Mouse (Mus musculus): ENCODE data around the gene Mustn1. TPM values are rescaled to one million over a fixed set of nuclear protein-coding genes. Genes with fewer than 3 reads are reported as not detected.

The Mustn1 gene
- polyA plus RNA-seq, 2 experiments from 2014 or later, result 0.26 to 1.0 TPM

Other genes with a start within 250 kb of the Mustn1 start
- gene Rft1, start 224.8 kb upstream of the Mustn1 start, polyA plus RNA-seq (2017; shearing (Covaris generic)), result 10 to 100 TPM; 12.8 to 20.0 TPM
- gene Sfmbt1, start 164.4 kb upstream of the Mustn1 start, polyA plus RNA-seq (2017; shearing (Covaris generic)), result 10 to 100 TPM; 10.8 to 12.6 TPM
- 1 to 10 TPM; 4.6 to 6.3 TPM for gene Tmem110, start 53.6 kb upstream of the Mustn1 start, polyA plus RNA-seq (2017; shearing (Covaris generic))
- gene Itih4, start 7.3 kb downstream of the Mustn1 start, polyA plus RNA-seq (2017; shearing (Covaris generic)), result not detected
- not detected for gene Itih3, start 44.6 kb downstream of the Mustn1 start, polyA plus RNA-seq (2017; shearing (Covaris generic))
- not detected for gene Itih1, start 64.1 kb downstream of the Mustn1 start, polyA plus RNA-seq (2017; shearing (Covaris generic))
- 1 to 10 TPM; 5.9 to 6.0 TPM for gene Nek4, start 72.2 kb downstream of the Mustn1 start, polyA plus RNA-seq (2017; shearing (Covaris generic))
- 10 to 100 TPM; 10.1 to 10.4 TPM for gene Glt8d1, start 122.2 kb downstream of the Mustn1 start, polyA plus RNA-seq (2017; shearing (Covaris generic))
- gene Spcs1, start 122.5 kb downstream of the Mustn1 start, polyA plus RNA-seq (2017; shearing (Covaris generic)), result 100 to 1,000 TPM; 278 to 298 TPM
- gene Pbrm1, start 139.9 kb downstream of the Mustn1 start, polyA plus RNA-seq (2017; shearing (Covaris generic)), result 10 to 100 TPM; 40.1 to 46.0 TPM
- 10 to 100 TPM; 77.0 to 78.1 TPM for gene Gnl3, start 140.0 kb downstream of the Mustn1 start, polyA plus RNA-seq (2017; shearing (Covaris generic))
- gene Smim4, start 249.8 kb downstream of the Mustn1 start, polyA plus RNA-seq (2017; shearing (Covaris generic)), result 10 to 100 TPM; 66.3 to 68.7 TPM